Mouse (Mus musculus) frontal cortex, postnatal 25 days (tissue): ENCODE measurements around the gene Trpm6.

Source experiments
- DNase-seq, 2 experiments: peaks; one replicate each; pipeline ENCODE4 v3.0.0; 2022; ENCODE audit warnings: low spot score in 2 of 2

Trpm6 gene

GRCm38 (mm10) chr19:18749598-18750339 lies at the start of gene Trpm6:
Gene Trpm6, plus strand, starts transcription at chr19:18749983.
- DNase-seq: no peak

DNA sequence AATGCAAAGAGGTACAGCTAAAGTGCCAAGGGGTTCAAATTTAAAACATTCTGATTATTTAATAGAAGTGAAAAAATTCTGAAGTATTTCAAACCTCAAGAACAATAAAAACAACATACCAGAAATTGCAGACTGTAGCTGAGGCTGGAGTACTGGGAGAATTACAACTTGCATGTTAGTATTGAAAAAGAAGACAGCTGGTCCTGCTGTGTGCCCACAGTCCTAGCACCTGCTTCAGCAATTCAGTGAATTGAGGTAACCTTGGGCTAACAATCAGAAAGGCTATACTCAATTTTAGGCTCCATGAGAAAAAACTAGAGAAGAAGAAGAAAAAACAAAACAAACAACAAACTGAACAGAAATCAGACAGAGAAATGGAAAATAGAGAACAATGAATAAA lies 41.7 kb upstream of the Trpm6 start:
- DNase-seq: no peak

DNA sequence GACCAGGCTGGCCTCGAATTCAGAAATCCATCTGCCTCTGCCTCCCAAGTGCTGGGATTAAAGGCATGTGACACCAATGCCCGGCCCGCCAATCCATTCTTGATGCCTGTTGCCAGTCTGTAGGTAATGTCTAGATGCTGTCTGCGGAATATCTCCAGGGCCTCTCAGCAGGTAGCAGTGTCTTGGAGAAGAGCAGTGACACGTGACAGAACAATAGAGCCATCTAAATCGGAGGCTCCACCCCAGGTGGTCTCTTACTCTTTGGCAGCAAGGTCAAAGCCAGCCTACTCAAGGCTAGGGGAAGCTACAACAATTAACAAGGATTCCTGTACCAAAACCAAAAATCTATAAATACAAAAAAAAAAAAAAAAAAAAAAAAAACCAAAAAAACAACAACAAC lies 38.9 kb upstream of the Trpm6 start:
- DNase-seq: no peak

DNA sequence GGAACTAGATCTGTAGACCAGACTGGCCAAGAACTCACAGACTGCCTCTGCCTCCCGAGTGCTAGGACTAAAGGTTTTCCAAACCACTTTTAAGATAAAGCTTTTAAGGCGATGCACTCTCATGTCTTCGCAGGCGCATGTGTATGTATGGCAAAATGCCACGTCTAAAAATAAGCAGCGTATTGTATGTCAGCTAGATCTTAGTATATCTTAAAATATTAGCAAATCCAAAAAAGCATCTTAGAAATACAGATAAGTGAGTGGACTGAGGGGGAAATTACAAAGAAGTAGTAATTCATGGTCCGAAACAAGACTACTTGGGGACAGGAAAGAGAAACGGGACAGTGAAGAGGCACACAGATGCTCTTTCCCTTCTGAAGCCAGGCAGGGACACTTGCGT lies 38.2 kb upstream of the Trpm6 start:
- DNase-seq: no peak

DNA sequence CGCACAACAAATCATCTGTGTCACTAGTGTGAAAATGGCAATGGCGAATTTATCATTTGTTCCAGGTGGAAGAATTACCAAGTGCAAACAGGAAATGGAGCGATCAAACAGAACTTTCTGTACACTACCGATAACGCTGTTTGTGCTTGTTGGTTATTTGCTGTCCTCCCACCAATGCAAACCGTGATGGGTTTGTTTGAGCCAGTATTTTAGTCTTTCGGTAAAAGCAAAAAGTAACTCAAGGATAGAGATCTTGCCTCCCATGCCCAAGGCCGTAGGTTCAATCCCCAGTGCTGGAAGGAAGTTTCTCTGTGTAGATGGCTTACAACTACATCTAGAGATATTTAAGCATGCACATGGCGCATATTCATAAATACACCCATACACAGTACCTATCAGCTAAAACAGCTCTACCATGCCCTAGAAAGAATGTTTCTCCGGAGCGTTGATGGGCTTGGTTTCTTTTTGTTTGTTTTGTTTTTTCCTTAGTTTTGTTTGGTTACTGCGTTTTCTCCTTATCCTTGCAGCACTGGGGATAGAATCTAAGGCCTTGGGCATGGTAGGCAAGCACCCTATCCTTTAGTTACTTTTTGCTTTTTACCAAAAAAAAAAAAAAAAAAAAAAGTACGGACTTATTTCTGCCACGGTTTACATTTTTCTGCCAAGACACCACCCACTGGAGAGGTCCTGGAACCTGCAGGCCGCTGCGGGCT lies 37.5 kb upstream of the Trpm6 start:
- no peak for DNase-seq

DNA sequence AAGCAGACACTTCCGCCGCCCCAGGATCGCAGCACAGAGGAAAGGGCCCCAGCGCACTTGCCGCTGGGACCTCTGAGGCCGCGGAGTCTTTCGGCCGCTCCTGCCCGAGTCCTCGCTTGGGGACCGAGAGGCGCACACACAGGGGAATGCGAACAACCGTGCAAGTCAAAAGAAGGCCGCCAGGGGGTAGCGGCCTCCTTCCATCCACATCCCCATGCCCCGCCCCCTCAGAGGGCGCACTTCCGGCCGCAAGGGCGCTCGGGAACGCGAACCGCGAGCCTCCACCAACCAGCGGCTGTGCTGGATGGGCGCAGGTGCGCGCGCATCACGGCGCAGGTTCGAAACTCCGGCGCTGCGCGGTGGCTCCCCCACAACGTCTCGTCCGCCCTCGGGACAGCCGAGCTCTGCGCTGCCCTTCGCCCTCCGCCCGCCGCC lies 36.9 kb upstream of the Trpm6 start, which contains the start of gene D030056L22Rik:
Gene D030056L22Rik, plus strand, starts transcription at position 328 of the 435 bp plus-strand sequence.
- peak; percentile 95 to 97 for DNase-seq

- peak; percentile 31 to 52 for DNase-seq
These were observed 36.4 kb upstream of the Trpm6 start for GRCm38 (mm10) chr19:18713357-18713756.

GRCm38 (mm10) chr19:18716374-18716773 lies 33.4 kb upstream of the Trpm6 start:
- DNase-seq: peak; percentile 44 to 57

GRCm38 (mm10) chr19:18720337-18720736 lies 29.4 kb upstream of the Trpm6 start:
- DNase-seq: no peak

DNA sequence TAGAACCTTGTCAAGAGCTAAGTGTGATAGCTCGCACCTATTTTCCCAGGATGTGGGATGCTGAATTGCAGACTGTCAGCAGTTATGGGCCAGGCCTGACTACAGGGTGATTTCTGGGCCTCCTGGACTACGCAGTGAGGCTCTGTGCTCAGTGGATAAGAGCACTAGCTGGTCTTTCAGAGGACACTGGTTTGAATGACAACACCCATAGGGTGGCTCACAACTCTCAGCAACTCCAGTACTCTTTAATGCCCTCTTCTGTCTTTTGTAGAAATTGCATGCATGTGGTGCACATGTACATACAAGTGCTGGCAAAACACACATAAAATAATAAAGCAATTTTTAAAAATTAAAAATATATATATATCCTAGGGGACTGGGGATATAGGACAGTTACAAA lies 24.6 kb upstream of the Trpm6 start:
- no peak for DNase-seq

- DNase-seq: no peak
These were observed 19.5 kb upstream of the Trpm6 start for GRCm38 (mm10) chr19:18730255-18730654.

DNA sequence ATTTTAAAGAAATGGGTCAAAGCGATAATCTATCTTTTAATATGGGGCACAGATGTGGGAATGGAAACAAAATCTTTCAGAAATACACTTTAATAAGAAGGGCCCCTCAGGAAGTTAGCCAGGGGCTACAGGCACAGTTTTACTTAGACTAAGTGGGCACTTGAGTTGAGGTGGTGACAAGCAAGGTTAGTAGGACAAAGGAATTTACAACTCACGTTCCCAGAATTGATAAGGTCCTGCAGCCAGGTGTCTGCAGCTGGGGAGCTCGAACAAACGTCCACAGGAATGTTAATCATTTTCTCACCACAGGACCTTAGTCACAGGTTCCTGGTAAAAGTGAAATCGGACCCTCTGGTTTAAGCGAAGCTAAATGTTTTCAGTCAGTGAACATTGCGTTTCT lies 18.7 kb upstream of the Trpm6 start:
- no peak for DNase-seq

GRCm38 (mm10) chr19:18735901-18736300 lies 13.9 kb upstream of the Trpm6 start:
- no peak for DNase-seq

DNA sequence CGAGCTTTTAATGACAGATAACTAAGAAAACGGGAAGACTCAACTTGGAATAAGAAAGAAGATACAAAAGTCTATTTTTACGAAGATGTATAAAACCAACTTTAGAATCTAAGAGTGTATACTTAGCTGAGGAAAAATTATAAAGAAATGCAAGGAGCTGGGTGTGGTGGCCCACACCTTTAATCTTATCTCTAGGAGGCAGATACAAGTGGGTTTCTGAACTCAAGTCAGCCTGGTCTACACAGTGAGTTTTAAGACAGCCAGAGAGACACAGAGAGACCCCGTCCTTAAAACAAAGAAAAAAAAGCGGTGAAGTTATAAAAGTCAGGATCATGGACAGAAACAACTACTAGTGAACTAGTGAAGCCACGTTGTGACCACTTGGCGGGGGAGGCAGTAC lies 10.6 kb upstream of the Trpm6 start:
- no peak for DNase-seq

GRCm38 (mm10) chr19:18743946-18744345 lies 5.8 kb upstream of the Trpm6 start:
- DNase-seq: no peak

DNA sequence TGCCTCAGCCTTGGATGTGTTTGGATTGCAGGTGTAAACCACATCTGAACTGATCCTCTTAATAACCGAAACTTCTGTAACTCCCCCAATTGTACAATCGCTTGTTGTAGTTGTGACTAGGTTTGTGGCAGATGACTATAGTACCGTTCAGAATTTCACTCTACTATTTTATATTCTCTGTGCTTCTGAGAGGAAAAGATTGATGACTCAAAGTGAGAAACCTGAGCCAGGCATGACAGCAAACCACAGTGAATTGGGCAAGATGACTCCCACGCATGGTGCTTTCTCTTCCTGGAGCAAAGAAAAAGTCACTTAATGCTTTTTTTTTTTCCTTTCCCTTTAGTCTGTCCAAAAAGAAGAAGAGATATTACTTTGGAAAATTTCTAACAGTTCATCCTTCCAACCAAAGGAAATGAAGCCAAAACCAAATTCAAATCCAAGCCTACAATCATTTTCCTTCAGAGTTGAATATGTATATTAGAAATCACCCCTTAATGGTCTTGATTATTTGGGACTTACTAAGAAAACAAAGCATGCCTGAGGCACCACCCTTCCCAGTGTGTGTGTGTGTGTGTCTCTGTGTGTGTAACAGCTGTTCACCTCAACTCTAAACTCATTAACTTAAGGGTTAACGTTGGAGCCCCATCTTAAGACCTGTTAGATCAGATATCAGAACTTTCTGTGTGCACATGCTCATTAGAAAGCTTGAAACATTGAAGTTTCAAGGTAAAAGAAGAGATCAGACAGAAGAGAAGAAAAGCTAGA lies 3.0 kb upstream of the Trpm6 start:
- no peak for DNase-seq

DNA sequence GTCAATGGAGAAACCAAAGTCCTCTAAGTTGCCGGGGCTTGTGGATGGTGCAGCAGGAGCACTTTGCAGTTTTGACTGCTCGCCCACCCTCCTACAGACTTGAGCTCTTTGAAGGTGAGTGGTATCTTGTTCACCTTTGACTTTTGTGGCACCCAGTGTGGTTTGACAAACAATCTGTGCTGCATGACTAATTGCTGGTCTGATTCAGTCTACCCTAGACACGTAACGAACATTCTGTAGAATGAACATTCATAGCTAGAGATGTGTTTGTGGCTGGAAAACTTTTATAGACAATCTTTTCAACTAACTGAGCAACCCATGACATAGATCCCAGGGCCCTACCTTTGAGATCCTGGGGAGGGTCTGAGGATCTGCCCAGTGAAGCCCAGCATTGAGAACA lies 2.4 kb upstream of the Trpm6 start:
- DNase-seq: no peak

GRCm38 (mm10) chr19:18757191-18757590 lies 7.4 kb downstream of the Trpm6 start:
- no peak for DNase-seq

DNA sequence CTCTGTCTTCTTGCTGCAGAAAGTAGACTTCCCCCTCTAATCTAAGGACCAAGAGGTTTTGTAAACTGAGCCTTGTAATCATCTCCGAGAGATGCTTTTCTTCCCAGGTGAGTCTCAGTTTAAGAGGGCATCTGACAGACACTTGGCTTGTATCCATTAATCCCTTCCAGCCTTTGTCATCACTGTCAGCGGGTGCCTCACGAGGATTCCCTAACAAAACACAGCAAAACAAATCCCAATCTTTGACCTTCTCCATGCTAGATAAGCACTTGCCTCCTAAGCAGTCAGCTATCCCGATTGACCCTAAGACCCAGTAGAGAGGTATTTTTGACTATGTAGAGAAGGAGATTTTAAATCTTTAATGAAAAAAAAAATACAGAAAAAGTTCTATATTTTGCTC lies 7.9 kb downstream of the Trpm6 start:
- no peak for DNase-seq

GRCm38 (mm10) chr19:18758269-18758668 lies 8.5 kb downstream of the Trpm6 start:
- no peak for DNase-seq

- DNase-seq: no peak
These were observed 9.1 kb downstream of the Trpm6 start for GRCm38 (mm10) chr19:18758916-18759315.

- no peak for DNase-seq
These were observed 16.6 kb downstream of the Trpm6 start for GRCm38 (mm10) chr19:18766399-18766798.
